Mouse (Mus musculus) testis, adult 2 months (tissue): ENCODE results near the gene Btg2.

Experiments
- CTCF ChIP-seq: fragments of 200-500 bp; IDR thresholded peaks from 2 replicates; pipeline ENCODE4 v1.5.1; 2012; ENCODE audit warnings: low read depth, mild to moderate bottlenecking, inconsistent platforms, low read length, moderate library complexity; ENCODE audit not compliant: control insufficient read depth, insufficient read depth, insufficient replicate concordance
- POLR2A ChIP-seq: fragments of 200-500 bp; IDR thresholded peaks from 2 replicates; pipeline ENCODE4 v1.6.1; 2012; ENCODE audit warnings: low read depth, mild to moderate bottlenecking, inconsistent platforms, low read length, moderate library complexity; ENCODE audit not compliant: control insufficient read depth

DNA sequence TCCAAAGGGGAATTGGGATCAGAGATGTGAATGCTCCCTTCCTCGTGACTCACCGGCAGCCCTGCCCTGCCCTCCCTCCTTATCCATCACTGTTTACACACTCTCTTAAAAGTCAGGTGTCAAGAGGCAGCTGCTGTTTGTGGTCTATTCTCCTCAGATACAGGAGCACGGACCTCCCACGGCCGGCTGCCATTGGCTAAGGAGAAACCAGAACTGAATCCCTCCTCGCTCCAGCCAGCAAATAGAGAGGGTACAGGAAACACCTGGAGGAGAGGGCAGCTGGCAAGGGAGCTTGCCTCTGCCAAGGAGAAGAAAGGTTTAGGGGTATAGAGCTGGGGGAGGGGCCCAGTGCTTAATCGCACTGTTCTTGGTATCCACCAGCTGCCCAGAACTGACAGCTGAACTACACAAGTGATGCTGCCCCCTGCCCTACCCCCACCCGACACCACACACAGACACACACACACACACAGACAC lies 11.7 kb downstream of the Btg2 start:
- no peak for TF ChIP-seq CTCF
- TF ChIP-seq POLR2A: no peak
